Mouse (Mus musculus) liver, adult 2 months (tissue): Measurements from ENCODE around the gene Nfu1.

Experiments used
- CTCF ChIP-seq: fragments of 200-500 bp; IDR thresholded peaks from 2 replicates; pipeline ENCODE4 v1.5.1; 2011; ENCODE audit warnings: low read depth, low read length, control low read depth
- POLR2A ChIP-seq: fragments of 200-500 bp; IDR thresholded peaks from 2 replicates; pipeline ENCODE4 v1.6.1; 2011; ENCODE audit warnings: low read length, control low read depth; ENCODE audit not compliant: insufficient read depth; ENCODE audit errors: extremely low read depth

- no peak for TF ChIP-seq CTCF
- no peak for TF ChIP-seq POLR2A
Observed at GRCm38 (mm10) chr6:87072759-87073158, 63.7 kb downstream of the Nfu1 start.
